Mouse (Mus musculus) Muller cell, postnatal 12 days (primary cell): ENCODE data around the gene Agbl4.
A peak's percentile ranks its signal among the peaks of the same experiment; 100 is the strongest.

Experiments used
- DNase-seq: peaks from one replicate; pipeline ENCODE4 v3.0.0-alpha.2; 2015; ENCODE audit errors: inconsistent ontology term

Gene Agbl4

GRCm38 (mm10) chr4:111444616-111445160, 1047.2 kb downstream of the Agbl4 start:
- no peak for DNase-seq

GRCm38 (mm10) chr4:111447918-111448317, 1050.5 kb downstream of the Agbl4 start:
- no peak for DNase-seq

DNA sequence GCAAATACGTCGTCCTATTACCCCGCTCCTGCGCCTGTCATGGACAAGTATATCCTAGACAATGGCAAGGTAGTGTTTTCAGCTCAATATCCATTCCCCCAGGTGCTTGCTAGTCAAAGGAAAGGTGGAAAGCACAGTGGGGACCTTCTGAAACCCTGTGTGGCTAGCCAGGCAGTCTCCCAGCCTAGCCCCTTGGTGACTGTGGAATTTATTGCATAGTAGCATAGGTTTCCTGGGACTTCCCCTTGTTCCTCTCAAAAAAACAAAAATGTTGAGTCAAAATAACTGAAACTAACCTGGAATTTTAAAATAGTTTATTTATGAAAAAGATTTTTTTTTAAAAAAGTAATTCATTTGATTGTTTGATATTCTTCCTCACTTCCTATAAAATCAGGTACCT, 1051.1 kb downstream of the Agbl4 start:
- DNase-seq = no peak

DNA sequence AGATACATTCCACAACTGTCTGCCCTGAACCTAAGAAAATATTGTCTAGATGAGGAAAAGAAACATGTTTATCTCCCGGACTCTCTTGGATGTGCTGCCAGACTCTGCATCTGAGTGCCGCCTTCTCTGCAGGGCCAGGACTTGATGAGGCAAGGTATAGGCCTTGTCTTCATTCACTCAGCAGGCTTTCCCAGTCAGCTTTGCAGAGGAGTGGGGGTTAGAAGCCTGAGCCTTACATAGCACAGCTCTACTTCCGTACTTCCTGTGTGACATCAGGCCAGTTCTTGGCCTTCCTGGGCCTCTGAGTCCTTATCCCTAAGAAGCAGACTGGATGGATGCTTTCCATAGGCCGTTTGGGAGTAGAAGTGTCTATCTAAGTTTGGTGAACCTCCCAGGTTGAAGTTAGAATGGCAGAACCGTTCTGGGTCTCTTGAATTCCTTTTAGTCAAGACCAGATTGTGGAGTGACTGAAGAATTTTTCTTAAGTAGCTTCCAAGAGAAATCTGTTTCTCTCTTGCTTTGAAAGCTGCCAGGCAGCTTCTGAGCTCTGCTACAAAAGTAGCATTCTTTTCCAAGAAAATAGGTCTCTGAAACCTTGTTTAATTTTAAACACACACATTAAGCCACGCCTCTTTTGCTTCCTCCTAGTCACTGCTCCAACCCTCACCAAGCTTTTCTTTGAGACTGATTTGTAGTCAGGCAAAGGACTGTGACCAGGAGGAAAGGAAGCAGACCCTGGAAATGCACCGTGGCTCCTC, 1052.2 kb downstream of the Agbl4 start:
- no peak for DNase-seq

DNA sequence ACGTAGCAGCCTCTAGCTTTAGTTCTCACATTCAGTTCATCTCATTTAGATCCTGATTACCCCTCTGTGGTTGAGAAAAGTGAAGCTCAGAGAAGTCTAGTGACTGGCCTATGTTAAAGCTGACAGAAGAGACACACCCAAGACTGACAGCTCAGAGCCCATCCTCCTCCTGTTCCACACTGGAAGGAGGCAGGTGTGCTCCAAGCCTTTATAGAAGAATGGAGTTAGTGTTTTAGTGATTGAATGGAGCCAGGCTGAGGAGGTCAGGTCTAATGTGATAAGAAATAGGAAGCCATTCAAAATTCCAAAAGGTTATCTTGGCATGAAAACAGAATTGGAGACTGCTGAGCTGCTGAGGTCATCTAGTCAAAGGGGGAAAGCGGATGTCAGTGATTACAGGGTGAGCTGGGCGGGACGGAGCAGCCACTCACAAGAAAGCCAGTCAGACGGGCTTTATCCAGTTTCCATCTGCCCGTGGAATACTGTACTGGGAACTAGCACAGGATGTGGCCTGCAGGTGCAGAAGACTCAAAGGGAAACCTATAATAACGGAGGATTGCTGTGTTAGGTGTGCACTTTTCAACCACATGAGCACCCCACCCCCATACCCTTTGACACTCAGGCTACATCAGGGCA, 1053.9 kb downstream of the Agbl4 start:
- DNase-seq = no peak

DNA sequence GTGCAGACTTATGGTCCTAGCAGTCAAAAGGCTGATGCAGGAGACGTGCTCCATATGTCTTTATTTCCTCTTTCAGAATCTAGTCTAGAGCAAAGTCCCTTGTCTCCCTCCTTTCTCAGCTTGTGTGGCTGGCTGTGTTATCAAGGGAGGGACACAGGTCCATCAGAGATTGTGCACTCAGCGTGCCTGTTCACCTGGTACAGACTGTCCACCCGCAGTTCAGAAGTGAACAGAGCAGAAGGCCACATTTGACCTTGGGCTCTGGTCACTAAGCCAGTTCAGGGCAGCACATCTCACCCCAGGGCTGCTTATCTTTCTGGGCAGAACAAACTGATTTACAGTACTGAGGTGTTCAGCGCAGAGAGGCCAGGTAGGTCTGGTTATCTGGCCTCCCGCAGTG, 1054.7 kb downstream of the Agbl4 start:
- no peak for DNase-seq

DNA sequence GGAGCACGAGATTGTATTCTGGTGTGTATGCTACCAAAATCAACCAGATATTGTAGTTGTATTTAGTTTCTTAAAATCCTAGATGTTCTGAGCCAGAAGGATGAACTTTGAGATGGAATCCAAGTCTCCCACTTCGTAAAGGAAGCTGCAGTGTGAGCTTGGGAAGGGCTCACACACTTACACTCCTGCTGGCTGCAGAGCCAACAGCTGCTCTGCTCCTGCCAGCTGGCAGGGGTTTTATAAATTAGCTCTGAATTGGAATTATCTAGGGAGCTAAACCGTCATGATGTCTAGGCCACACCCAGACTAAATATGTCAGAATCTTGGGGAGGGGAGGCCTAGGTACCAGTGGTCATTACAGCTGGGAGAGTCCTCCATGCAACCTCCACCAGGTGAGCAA, 1055.8 kb downstream of the Agbl4 start:
- DNase-seq = no peak

- DNase-seq = no peak
Measured at GRCm38 (mm10) chr4:111455621-111456020, 1058.2 kb downstream of the Agbl4 start.

GRCm38 (mm10) chr4:111457568-111457967, 1060.1 kb downstream of the Agbl4 start:
- DNase-seq = no peak

GRCm38 (mm10) chr4:111467293-111467773, 1069.9 kb downstream of the Agbl4 start:
- DNase-seq = no peak

DNA sequence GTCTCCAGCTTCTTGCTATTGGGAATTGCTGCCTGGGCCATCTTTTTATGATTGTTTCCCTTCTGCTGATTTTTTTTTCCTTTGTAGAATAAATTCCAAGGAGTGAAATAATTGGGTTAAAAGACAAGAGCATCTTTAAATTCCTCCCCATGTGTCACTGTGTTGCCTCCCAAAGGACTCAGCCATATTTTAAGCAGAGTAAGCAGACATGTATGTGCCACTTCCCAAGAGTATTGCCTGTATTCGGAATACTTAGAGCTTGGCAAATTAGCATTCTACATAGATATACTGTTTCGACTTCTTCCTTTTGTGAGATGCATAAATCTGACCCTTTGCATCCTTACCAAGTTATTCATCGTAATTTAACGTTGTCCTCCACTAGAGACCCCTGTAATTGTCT, 1070.3 kb downstream of the Agbl4 start:
- no peak for DNase-seq

DNA sequence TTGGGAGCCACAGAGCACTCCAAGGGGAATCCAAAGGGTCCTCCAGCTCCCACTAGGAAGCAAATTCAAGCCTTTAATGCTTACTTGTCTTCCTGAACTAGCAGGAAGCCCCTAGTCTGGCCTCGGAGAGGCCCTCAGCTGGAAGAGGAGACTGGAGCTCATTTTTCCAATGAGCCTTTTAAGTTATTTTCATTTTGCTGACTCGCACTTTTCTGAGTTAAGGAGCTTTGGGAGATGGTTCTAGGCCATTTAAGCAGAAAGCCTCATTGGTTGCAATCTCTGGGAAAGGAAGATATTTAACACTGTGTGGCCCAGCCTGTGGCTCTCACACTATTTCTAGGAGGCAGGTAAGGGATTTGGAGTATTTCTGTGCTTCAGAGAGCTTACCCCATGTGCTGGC, 1072.4 kb downstream of the Agbl4 start:
- no peak for DNase-seq

- no peak for DNase-seq
Measured at GRCm38 (mm10) chr4:111471726-111472125, 1074.3 kb downstream of the Agbl4 start.

DNA sequence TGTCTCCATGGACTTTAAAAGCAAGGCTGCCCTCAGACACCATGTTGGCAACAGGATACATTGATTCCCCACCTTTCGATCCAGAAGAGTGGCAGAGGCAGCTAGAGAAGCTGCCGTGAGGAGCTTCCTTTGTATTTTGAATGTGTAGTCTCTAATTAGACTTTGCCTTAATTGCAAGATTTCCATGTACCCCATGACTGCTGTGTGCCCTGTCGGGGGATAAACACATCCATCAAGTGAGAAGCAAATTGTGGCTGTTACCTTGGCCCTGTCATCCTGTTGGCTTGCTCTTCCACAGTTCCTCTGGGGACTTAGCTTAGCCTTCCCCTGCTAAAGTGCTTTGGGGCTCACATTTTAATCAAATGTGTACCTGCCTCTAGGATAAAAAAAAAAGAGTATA, 1075.0 kb downstream of the Agbl4 start:
- no peak for DNase-seq

GRCm38 (mm10) chr4:111473014-111473413, 1075.6 kb downstream of the Agbl4 start:
- peak; percentile 80 for DNase-seq

GRCm38 (mm10) chr4:111475374-111475971, 1078.0 kb downstream of the Agbl4 start:
- peak; percentile 84 for DNase-seq

- no peak for DNase-seq
Measured at GRCm38 (mm10) chr4:111477507-111477906, 1080.0 kb downstream of the Agbl4 start.

DNA sequence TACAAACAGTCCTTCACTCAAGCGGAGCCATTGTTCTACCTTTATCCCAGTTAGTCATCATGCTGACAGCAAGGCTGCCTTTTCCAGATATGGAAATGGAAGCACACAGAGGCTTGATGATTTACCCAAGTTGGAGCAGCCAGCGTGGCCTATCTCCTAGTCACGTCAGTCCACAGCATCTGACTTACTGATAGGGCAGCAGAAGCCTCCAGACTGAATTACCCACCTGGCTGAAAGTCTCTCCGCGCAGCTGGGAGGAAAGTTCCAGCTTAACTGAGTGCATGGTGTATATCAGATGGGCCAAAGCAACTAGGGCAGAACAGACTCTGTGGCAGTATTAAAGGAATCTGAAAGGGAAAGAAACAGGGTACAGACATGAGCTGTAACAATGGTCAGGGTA, 1086.0 kb downstream of the Agbl4 start:
- no peak for DNase-seq

DNA sequence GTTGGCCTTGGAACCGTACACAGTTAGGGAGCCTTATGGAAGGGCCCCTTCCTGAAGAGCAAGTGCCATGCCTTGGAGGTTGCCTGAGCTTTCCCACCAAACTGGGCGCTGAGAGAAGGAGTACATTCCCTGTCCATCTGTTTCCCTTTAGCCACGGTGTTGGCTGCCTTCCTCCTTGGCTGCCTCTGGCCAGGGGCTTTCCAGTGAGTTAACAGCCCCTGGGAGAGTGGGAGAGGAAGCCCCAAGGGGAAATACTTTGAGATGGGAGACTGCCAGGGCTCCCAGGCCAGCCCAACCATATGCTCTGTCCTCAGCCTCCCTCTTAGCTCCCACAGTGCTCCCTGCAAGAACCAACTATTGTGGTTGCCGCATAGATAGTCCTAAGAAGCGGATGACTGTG, 1087.7 kb downstream of the Agbl4 start:
- DNase-seq = peak; percentile 84

- DNase-seq = no peak
Measured at GRCm38 (mm10) chr4:111486187-111486586, 1088.7 kb downstream of the Agbl4 start.

DNA sequence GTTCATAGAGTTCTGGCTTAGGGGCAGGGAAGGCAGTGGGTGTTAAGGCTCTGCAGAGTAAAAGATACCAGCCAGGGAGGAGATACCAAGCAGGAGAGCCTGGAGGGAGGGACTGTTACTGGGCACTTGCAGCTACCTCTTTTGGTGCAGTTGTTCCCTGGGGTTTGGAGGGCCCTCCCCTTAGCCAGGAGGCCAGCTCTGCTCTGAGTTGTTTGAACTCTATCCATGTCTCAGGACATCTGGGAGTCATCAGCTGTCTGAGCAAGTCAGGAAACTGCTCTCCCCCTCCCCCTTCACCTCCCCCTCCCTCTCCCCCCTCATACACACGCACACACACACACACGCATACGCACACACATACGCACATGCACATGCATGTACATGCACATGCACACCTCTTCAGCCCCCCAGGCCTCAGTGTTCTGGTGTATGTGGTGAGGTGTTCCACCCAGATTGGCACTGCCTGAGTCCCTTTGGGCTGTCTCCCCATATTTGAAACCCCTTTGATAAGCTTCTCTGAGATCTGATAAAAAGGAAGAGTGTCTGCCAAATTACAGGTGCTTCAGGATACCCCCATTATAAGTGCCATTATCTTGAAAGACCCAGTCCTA, 1089.9 kb downstream of the Agbl4 start:
- DNase-seq = no peak

GRCm38 (mm10) chr4:111493750-111494404, 1096.4 kb downstream of the Agbl4 start:
- no peak for DNase-seq
